Mouse (Mus musculus) myocyte (in vitro differentiated cells): Measurements from ENCODE around the gene Tent4a.

Source experiments
- CEBPB ChIP-seq: IDR thresholded peaks from 2 replicates; pipeline ENCODE4 v1.6.1; 2011; ENCODE audit warnings: mild to moderate bottlenecking, moderate library complexity; ENCODE audit not compliant: poor library complexity, insufficient read depth, severe bottlenecking
- MYOG ChIP-seq, 3 experiments: IDR thresholded peaks; one replicate each; pipeline ENCODE4 v1.6.1; 2011; ENCODE audit warnings: control low read depth in 2 of 3, low read depth in 2 of 3, mild to moderate bottlenecking in 2 of 3; ENCODE audit not compliant: insufficient read length in 2 of 3, control insufficient read depth in 1 of 3, insufficient read depth in 1 of 3
- POLR2A ChIP-seq: IDR thresholded peaks from one replicate; pipeline ENCODE4 v1.6.1; 2011; ENCODE audit warnings: low read depth, mild to moderate bottlenecking, control low read depth, moderate library complexity; ENCODE audit not compliant: insufficient read length
- SRF ChIP-seq: IDR thresholded peaks from one replicate; pipeline ENCODE4 v1.6.1; 2011; ENCODE audit warnings: low read depth; ENCODE audit not compliant: control insufficient read depth, insufficient read length
- TCF12 ChIP-seq: IDR thresholded peaks from one replicate; pipeline ENCODE4 v1.6.1; 2011; ENCODE audit warnings: mild to moderate bottlenecking, control low read depth; ENCODE audit not compliant: poor library complexity, insufficient read depth, severe bottlenecking
- USF1 ChIP-seq: IDR thresholded peaks from one replicate; pipeline ENCODE4 v1.6.1; 2011; ENCODE audit warnings: low read depth, mild to moderate bottlenecking, control low read depth, moderate library complexity

- no peak for TF ChIP-seq TCF12
- TF ChIP-seq POLR2A = no peak
- no peak for TF ChIP-seq SRF
- no peak for TF ChIP-seq USF1
- no peak for TF ChIP-seq MYOG (IDR thresholded peaks at IDR 0.05; ENCODE audit: control insufficient read depth in 1 of 3, insufficient read depth in 1 of 3, insufficient read length in 2 of 3, low read depth in 2 of 3)
- TF ChIP-seq CEBPB = no peak
Measured at GRCm38 (mm10) chr13:69517445-69517844, 17.0 kb downstream of the Tent4a start.
